Mouse (Mus musculus) lung, adult 2 months (tissue): Measurements from ENCODE around the gene Prr5. TPM values are rescaled to one million over a fixed set of nuclear protein-coding genes. Genes with fewer than 3 reads are reported as not detected.
"Not testable (repeated sequence)": the region's sequence is repeated elsewhere in the genome, so short reads cannot be mapped to it uniquely, and the experiment has no call there.

ENCODE experiments used
- DNase-seq: peaks from one replicate; pipeline ENCODE4 v3.0.0; 2022
- H3K4me1 ChIP-seq: fragments of 200-500 bp; 2 replicates; pipeline ENCODE4 v1.6.1; 2011; ENCODE audit warnings: low read length; ENCODE audit not compliant: control insufficient read depth, insufficient read depth
- H3K4me3 ChIP-seq: fragments of 200-500 bp; replicated peaks from 2 replicates; pipeline ENCODE3; 2011; ENCODE audit warnings: low read depth, mild to moderate bottlenecking, control low read depth, low read length; ENCODE audit errors: extremely low read depth
- CTCF ChIP-seq: fragments of 200-500 bp; IDR thresholded peaks from 2 replicates; pipeline ENCODE4 v1.5.1; 2011; ENCODE audit warnings: mild to moderate bottlenecking, low read length, control low read depth; ENCODE audit not compliant: insufficient read depth
- POLR2A ChIP-seq: fragments of 200-500 bp; IDR thresholded peaks from 2 replicates; pipeline ENCODE4 v1.6.1; 2011; ENCODE audit warnings: low read depth, mild to moderate bottlenecking, control low read depth, low read length, borderline replicate concordance; ENCODE audit errors: extremely low read depth
- WGBS: fragments of 180-500 bp; shearing (Covaris S2); methylation state at CpG from one replicate; pipeline ENCODE4 v1.1.7; 2018; 5-methylcytosine and 5-hydroxymethylcytosine counted together
- polyA plus RNA-seq: library from polyadenylated mRNA; depleted of rRNA; stranded (reverse); fragments of >200 nt; gene quantifications from 2 replicates; pipeline ENCODE4 v1.2.3, GENCODE M21; 2012

The Prr5 gene
- polyA plus RNA-seq, 1 experiment: 12.9 TPM

DNA sequence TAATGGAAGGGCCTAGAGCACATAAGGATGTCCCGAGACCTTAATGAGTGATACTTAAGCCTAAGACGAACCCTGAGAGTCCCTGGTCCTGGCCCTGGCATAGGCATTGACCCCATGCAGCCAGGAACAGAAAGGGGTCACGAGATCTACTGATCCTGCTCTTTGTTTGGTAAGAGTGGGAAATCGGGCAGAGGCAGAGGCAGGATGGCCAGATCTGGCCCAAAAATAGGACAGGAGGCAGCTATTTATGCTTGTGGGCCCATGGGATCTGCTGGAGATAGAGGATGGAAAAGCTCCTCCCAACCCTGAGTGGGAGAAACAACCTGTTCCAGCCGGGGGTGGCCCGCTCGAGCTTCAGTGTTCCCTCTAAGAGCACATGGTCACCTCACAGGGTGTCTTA is 34.6 kb downstream of the Prr5 start:
- H3K4me1 ChIP-seq: peaks cover 3% of the 10 kb centered on the region
- 88% methylated on average over 7 of the region's 7 CpGs for WGBS
- TF ChIP-seq CTCF: no peak
- no peak for TF ChIP-seq POLR2A
- no peak for DNase-seq
- no peak overlapping the region for H3K4me3 ChIP-seq

GRCm38 (mm10) chr15:84705351-84705901 is 36.0 kb downstream of the Prr5 start:
- 85% methylated on average over 6 of the region's 6 CpGs for WGBS
- H3K4me3 ChIP-seq: no peak overlapping the region
- TF ChIP-seq CTCF (no peak), POLR2A (no peak)
- peaks cover 3% of the 10 kb centered on the region for H3K4me1 ChIP-seq
- DNase-seq: no peak

GRCm38 (mm10) chr15:84706983-84707619 is 37.7 kb downstream of the Prr5 start:
- H3K4me3 ChIP-seq: no peak overlapping the region
- WGBS: 72% methylated on average over 6 of the region's 6 CpGs
- no peak for DNase-seq
- TF ChIP-seq POLR2A: no peak
- TF ChIP-seq CTCF: no peak
- peaks cover 2% of the 10 kb centered on the region for H3K4me1 ChIP-seq

GRCm38 (mm10) chr15:84712566-84713405 is 43.4 kb downstream of the Prr5 start:
- TF ChIP-seq POLR2A: no peak
- TF ChIP-seq CTCF: no peak
- 28% methylated on average over 14 of the region's 14 CpGs for WGBS
- no peak for DNase-seq
- no peak overlapping the region for H3K4me3 ChIP-seq
- peaks cover 10% of the 10 kb centered on the region for H3K4me1 ChIP-seq

DNA sequence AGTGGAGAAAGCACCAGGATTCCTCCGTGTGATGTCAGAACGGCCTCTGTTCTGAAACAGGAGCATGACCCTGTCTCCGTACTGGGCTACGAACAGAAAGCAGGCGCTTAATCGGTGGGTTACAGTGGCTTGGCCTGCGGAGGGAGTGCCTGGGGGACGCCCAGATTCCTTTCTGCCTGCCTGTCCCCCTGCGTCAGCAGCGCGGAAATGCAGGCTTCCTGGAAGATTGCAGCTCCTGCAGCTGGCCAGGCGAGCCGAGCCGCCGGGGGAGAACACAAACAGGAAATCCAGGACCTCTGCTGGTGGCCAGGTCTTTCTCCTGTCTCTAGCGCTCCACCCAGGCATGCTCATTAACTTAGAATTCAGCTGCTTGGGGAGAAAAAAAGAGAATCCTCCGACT is 45.3 kb downstream of the Prr5 start:
- peak overlapping the region; percentile 36 for H3K4me3 ChIP-seq
- peak; percentile 77 for DNase-seq
- peak; percentile 42; the same call in 1 of the 2 replicates for TF ChIP-seq POLR2A
- TF ChIP-seq CTCF: no peak
- H3K4me1 ChIP-seq: peaks cover 10% of the 10 kb centered on the region
- whole genome bisulfite sequencing: 1% methylated on average over 17 of the region's 17 CpGs

- peaks cover 10% of the 10 kb centered on the region for H3K4me1 ChIP-seq
- no peak for DNase-seq
- H3K4me3 ChIP-seq: no peak overlapping the region
- TF ChIP-seq CTCF (no peak), POLR2A (no peak)
- 28% methylated on average over 11 of the region's 11 CpGs for WGBS
Measured at GRCm38 (mm10) chr15:84715132-84715531, 45.7 kb downstream of the Prr5 start.

DNA sequence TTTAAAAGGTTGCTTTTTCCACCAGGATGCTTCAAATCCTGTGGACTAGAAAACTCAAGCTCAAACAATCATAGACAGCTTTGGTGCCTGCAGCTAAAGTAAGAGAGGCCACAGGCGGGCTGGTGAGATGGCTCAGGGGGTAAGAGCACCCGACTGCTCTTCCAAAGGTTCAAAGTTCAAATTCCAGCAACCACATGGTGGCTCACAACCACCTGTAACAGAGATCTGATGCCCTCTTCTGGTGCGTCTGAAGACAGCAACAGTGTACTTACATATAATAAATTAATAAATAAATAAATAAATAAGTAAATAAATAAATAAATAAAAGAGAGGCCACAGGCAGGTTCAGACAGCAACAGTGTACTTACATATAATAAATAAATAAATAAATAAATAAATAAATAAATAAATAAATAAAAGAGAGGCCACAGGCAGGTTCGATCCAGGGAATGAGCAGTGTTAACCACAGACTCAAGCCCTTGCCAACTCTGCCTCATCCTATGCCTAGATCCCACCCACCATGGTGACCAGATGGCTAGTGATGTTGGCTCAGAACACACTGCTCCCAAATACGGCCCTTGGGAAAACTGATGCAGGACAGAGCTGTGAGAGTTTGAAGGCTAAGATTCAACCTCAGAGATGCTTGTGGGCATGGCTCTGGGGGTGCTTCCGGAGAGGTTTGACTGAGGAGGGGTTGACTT is 48.3 kb downstream of the Prr5 start:
- not testable (repeated sequence) for H3K4me3 ChIP-seq, DNase-seq
- H3K4me1 ChIP-seq: peaks cover 13% of the 10 kb centered on the region
- WGBS: 79% methylated on average over 6 of the region's 6 CpGs

- no peak for TF ChIP-seq CTCF
- TF ChIP-seq POLR2A: no peak
- no peak overlapping the region for H3K4me3 ChIP-seq
- peaks cover 13% of the 10 kb centered on the region for H3K4me1 ChIP-seq
- 71% methylated on average over 3 of the region's 3 CpGs for WGBS
- DNase-seq: no peak
Measured at GRCm38 (mm10) chr15:84718785-84719184, 49.4 kb downstream of the Prr5 start.

- DNase-seq: peak; percentile 78
- 8% methylated on average over 24 of the region's 24 CpGs for WGBS
- Histone ChIP-seq H3K4me1 (peaks cover 8% of the 10 kb centered on the region), H3K4me3 (peak within 1 kb of the TSS; percentile 70)
- 0 out of 2 replicates have a peak, but pooled peaks have one; percentile 27 for TF ChIP-seq POLR2A
- TF ChIP-seq CTCF: no peak
Measured at GRCm38 (mm10) chr15:84719791-84720190, 50.4 kb downstream of the Prr5 start, which contains the start of gene Arhgap8. TSS of gene Arhgap8 (plus strand) at chr15:84720052.
